Mouse (Mus musculus) stomach, embryonic 16.5 days (tissue): ENCODE results near the gene Susd2. TPM values are rescaled to one million over a fixed set of nuclear protein-coding genes. Genes with fewer than 3 reads are reported as not detected.

Experiments used
- ATAC-seq: fragments of 200-750 bp; cut with Nextera tagmentation; 2 replicates; pipeline ENCODE4 v1.8.0; 2017; ENCODE audit warnings: moderate number of reproducible peaks, moderate TSS enrichment; ENCODE audit not compliant: insufficient read depth, low FRiP score
- H3K27ac ChIP-seq: fragments of 300-500 bp; sonication (generic); 2 replicates; pipeline ENCODE4 v1.5.1; 2014; ENCODE audit warnings: low read length
- H3K27me3 ChIP-seq: fragments of 300-500 bp; sonication (generic); 2 replicates; pipeline ENCODE4 v1.6.1; 2014; ENCODE audit warnings: low read length, control low read depth, mixed read lengths; ENCODE audit not compliant: control insufficient read depth, insufficient read depth
- H3K36me3 ChIP-seq: fragments of 300-500 bp; sonication (generic); 2 replicates; pipeline ENCODE4 v1.6.1; 2014; ENCODE audit warnings: low read length; ENCODE audit not compliant: control insufficient read depth, insufficient read depth
- H3K4me1 ChIP-seq: fragments of 300-500 bp; sonication (generic); 2 replicates; pipeline ENCODE4 v1.6.1; 2014; ENCODE audit warnings: low read length, control low read depth, mixed read lengths; ENCODE audit not compliant: control insufficient read depth, insufficient read depth
- H3K4me2 ChIP-seq: fragments of 300-500 bp; sonication (generic); 2 replicates; pipeline ENCODE4 v1.6.1; 2014; ENCODE audit warnings: low read depth, low read length, mixed read lengths
- H3K4me3 ChIP-seq: fragments of 300-500 bp; sonication (generic); replicated peaks from 2 replicates; pipeline ENCODE4 v1.5.1; 2014; ENCODE audit warnings: mild to moderate bottlenecking, low read length
- H3K9ac ChIP-seq: fragments of 300-500 bp; sonication (generic); 2 replicates; pipeline ENCODE4 v1.6.1; 2014; ENCODE audit warnings: low read length
- H3K9me3 ChIP-seq: fragments of 300-500 bp; sonication (generic); replicated peaks from 2 replicates; pipeline ENCODE4 v1.6.1; 2016; ENCODE audit warnings: low read length, control low read depth; ENCODE audit not compliant: control insufficient read depth
- WGBS: fragments of 180-500 bp; shearing (Covaris S2); extraction: QIAGEN DNeasy Blood & Tissue Kit; methylation state at CpG from one replicate; pipeline ENCODE4 v1.1.7; 2014; 5-methylcytosine and 5-hydroxymethylcytosine counted together
- polyA plus RNA-seq: library from polyadenylated mRNA; unstranded; fragments of >200 nt; fragmentation: Nextera tagmentation; extraction: Ambion mirVana; gene quantifications from 2 replicates; pipeline ENCODE4 v1.2.1, GENCODE M21; 2015

The Susd2 gene
- polyA plus RNA-seq, 1 experiment from 2014 or later = 16.1 TPM

DNA sequence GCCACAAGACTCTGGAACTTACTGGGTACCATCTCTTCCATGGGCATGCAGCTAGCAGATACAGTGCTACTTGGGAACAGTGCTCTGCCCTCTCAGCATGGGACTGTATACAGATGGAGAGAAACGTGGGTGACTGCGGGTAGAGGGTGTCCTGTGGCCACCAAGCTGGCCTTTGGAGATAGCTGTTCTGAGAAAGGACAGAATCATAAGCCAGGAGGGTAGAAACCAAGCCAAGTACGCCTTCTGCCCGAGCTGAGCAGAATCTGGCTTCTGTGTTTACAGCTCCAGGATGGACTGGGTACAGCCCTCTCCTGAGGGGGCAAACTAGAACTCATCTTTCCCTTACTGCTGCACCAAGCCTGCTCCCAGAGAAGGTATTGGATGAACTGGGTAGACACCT lies 18.8 kb upstream of the Susd2 start:
- Histone ChIP-seq H3K36me3 (peaks cover 11% of the 10 kb centered on the region), H3K4me2 (no peak overlapping the region), H3K9ac (no peak overlapping the region), H3K9me3 (no peaks in the 10 kb centered on the region), H3K4me1 (peaks cover 16% of the 10 kb centered on the region), H3K27me3 (no peaks in the 10 kb centered on the region), H3K4me3 (no peak overlapping the region), H3K27ac (no peak overlapping the region)
- no peak for ATAC-seq
- WGBS = 84% methylated on average over 4 of the region's 4 CpGs

GRCm38 (mm10) chr10:75661876-75662275 lies 18.1 kb upstream of the Susd2 start:
- no peaks in the 10 kb centered on the region for H3K27me3 ChIP-seq
- no peak overlapping the region for H3K9ac ChIP-seq
- ATAC-seq = no peak
- H3K4me3 ChIP-seq = no peak overlapping the region
- H3K36me3 ChIP-seq = peaks cover 11% of the 10 kb centered on the region
- WGBS = 91% methylated on average over 3 of the region's 3 CpGs
- H3K27ac ChIP-seq = no peak overlapping the region
- H3K9me3 ChIP-seq = no peaks in the 10 kb centered on the region
- H3K4me2 ChIP-seq = no peak overlapping the region
- peaks cover 16% of the 10 kb centered on the region for H3K4me1 ChIP-seq

DNA sequence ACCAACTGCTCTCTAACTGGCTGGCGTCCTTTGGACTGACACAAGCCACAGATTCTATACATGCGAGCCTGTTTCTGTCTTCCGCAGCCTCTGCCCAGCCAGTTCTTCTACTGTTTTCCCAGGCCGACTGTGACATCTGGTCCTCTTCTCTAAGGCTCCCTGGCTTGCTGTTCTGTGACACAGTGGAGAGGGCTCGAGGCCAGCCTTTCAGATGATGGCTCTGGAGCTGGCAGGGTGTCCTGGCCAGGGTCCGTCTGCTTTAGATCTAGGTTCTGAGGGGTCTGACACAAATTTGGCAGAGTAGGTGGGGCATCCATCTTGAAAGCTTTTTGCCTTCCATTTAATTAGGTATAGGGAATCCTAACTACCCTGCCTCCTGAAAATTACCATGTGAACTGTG lies 17.6 kb upstream of the Susd2 start:
- H3K36me3 ChIP-seq = peaks cover 11% of the 10 kb centered on the region
- no peak overlapping the region for H3K27ac ChIP-seq
- no peak overlapping the region for H3K4me2 ChIP-seq
- peaks cover 11% of the 10 kb centered on the region for H3K4me1 ChIP-seq
- 70% methylated on average over 6 of the region's 6 CpGs for WGBS
- no peak overlapping the region for H3K4me3 ChIP-seq
- H3K9ac ChIP-seq = no peak overlapping the region
- H3K9me3 ChIP-seq = no peaks in the 10 kb centered on the region
- no peak for ATAC-seq
- H3K27me3 ChIP-seq = no peaks in the 10 kb centered on the region

- Histone ChIP-seq H3K9ac (no peak overlapping the region), H3K4me3 (no peak overlapping the region), H3K4me1 (no peaks in the 10 kb centered on the region), H3K27ac (no peak overlapping the region), H3K27me3 (no peaks in the 10 kb centered on the region), H3K36me3 (peaks cover 20% of the 10 kb centered on the region), H3K9me3 (no peaks in the 10 kb centered on the region), H3K4me2 (no peak overlapping the region)
- 96% methylated on average over 7 of the region's 7 CpGs for WGBS
- no peak for ATAC-seq
Observed at GRCm38 (mm10) chr10:75657772-75658171, 14.0 kb upstream of the Susd2 start.

DNA sequence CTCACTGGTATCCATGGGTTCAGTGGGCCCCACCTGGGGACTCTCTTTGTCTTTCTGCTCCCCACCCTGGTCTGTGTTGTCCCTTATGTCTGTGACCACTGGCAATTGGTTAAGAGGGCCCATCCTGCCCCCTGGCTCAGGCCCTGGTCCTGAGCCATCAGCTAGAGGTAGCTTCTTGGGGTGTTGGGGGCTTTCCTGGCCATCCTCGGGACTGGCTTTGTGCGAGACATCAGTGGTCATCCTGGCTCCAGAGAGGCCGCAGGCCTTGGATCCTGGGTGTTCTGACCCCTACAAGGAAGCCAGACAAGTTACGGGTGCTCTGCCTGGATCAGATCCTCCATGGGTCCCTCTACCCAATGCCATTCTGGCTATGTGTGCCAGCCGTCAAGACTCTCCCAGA lies 13.4 kb upstream of the Susd2 start:
- H3K9me3 ChIP-seq = no peaks in the 10 kb centered on the region
- H3K27ac ChIP-seq = no peak overlapping the region
- H3K4me1 ChIP-seq = no peaks in the 10 kb centered on the region
- no peak overlapping the region for H3K9ac ChIP-seq
- H3K4me3 ChIP-seq = no peak overlapping the region
- H3K27me3 ChIP-seq = no peaks in the 10 kb centered on the region
- 90% methylated on average over 5 of the region's 5 CpGs for WGBS
- no peak for ATAC-seq
- no peak overlapping the region for H3K4me2 ChIP-seq
- peaks cover 23% of the 10 kb centered on the region for H3K36me3 ChIP-seq

GRCm38 (mm10) chr10:75654053-75654452 lies 10.2 kb upstream of the Susd2 start:
- peaks cover 28% of the 10 kb centered on the region for H3K36me3 ChIP-seq
- no peak overlapping the region for H3K27ac ChIP-seq

GRCm38 (mm10) chr10:75651381-75652068 lies 7.7 kb upstream of the Susd2 start:
- Histone ChIP-seq H3K4me3 (no peak overlapping the region), H3K27ac (no peak overlapping the region), H3K4me1 (no peaks in the 10 kb centered on the region), H3K36me3 (peaks cover 17% of the 10 kb centered on the region; the same call in 1 of the 2 replicates), H3K9ac (no peak overlapping the region), H3K27me3 (no peaks in the 10 kb centered on the region), H3K9me3 (no peaks in the 10 kb centered on the region), H3K4me2 (no peak overlapping the region)
- 93% methylated on average over 16 of the region's 16 CpGs for WGBS
- ATAC-seq = no peak

More at GRCm38 (mm10) chr10:75654053-75654452, 10.2 kb upstream of the Susd2 start:
- no peak overlapping the region for H3K9ac ChIP-seq
- H3K4me1 ChIP-seq = no peaks in the 10 kb centered on the region
- no peak for ATAC-seq
- H3K4me2 ChIP-seq = no peak overlapping the region
- H3K4me3 ChIP-seq = no peak overlapping the region
- H3K27me3 ChIP-seq = no peaks in the 10 kb centered on the region
- WGBS = 87% methylated on average over 4 of the region's 4 CpGs
- H3K9me3 ChIP-seq = no peaks in the 10 kb centered on the region

- H3K9me3 ChIP-seq = no peaks in the 10 kb centered on the region
- no peaks in the 10 kb centered on the region for H3K4me1 ChIP-seq
- no peak for ATAC-seq
- H3K27me3 ChIP-seq = no peaks in the 10 kb centered on the region
- no peak overlapping the region for H3K27ac ChIP-seq
- H3K4me2 ChIP-seq = no peak overlapping the region
- WGBS = 86% methylated on average over 6 of the region's 6 CpGs
- no peak overlapping the region for H3K4me3 ChIP-seq
- peaks cover 12% of the 10 kb centered on the region; the same call in 1 of the 2 replicates for H3K36me3 ChIP-seq
- no peak overlapping the region for H3K9ac ChIP-seq
Observed at GRCm38 (mm10) chr10:75650306-75650902, 6.6 kb upstream of the Susd2 start.

DNA sequence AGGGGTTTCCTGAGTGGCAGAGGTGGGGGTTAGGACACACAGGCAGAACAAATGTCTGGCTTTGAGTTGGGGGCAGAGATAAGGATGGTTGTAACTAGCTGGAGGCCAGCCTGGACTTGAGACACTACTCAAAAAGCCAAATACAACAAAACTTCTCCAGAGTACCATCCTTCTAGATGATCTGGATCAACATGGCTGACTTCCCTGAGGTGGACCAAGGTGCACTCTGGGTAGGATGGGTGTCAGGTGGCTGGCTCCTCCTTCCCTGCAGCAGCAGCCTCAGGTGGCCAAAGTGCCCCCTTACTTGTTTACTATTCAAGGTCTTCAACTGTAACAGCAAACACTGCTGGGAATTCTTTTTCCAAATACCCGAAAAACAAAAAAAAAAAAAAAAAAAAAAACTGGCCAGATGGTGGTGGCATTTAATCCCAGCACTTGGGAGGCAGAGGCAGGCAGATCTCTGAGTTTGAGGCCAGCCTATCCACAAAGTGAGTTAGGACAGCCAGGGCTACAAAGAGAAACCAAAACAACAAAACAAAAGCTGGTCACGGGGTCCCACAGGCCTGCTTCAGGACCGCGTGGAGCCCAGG lies 5.7 kb upstream of the Susd2 start:
- no peaks in the 10 kb centered on the region for H3K27me3 ChIP-seq
- ATAC-seq = no peak
- H3K36me3 ChIP-seq = peaks cover 9% of the 10 kb centered on the region; the same call in 1 of the 2 replicates
- no peak overlapping the region for H3K4me3 ChIP-seq
- no peaks in the 10 kb centered on the region for H3K4me1 ChIP-seq
- WGBS = 87% methylated on average over 4 of the region's 4 CpGs
- H3K9ac ChIP-seq = no peak overlapping the region
- no peak overlapping the region for H3K27ac ChIP-seq
- H3K9me3 ChIP-seq = no peaks in the 10 kb centered on the region
- H3K4me2 ChIP-seq = no peak overlapping the region
